Comparison of ENCODE assay signal across 1 mouse cellular context in the genomic region with DNA sequence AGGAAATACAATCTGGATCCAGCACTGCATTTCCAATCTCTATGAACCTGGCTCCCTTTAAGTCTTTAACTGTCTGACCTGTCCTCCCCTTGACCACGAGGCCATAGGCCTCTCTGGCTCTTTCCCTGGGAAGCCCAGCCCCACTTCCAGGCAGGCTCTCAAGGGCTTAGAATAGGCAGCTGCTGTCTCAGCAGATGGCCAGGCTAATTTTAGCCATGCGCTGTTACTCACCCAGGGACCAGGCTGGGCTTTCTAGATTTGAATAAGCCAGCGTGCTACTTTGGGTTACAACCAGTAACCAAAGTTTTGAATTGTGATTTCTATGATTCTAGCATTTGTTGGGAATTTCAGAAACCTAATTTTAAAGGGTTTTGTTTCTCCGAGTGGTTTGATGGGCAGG.
TF ChIP-seq lines count a peak whose summit lies in the region.

No protein-coding gene starts in this region.

TF ChIP-seq in CH12.LX, 34 proteins besides CTCF, POLR2A, EP300 and RAD21 (continued from another document):
- TF ChIP-seq UBTF (IDR thresholded peaks at IDR 0.05; ENCODE audit: low read depth, low read length) (no peak), BHLHE40 (IDR thresholded peaks at IDR 0.05; ENCODE audit: low read depth, low read length) (peak; percentile 94), MAZ (IDR thresholded peaks at IDR 0.05; ENCODE audit: low read depth, low read length) (no peak), ZKSCAN1 (IDR thresholded peaks at IDR 0.05; ENCODE audit: borderline replicate concordance, low read depth, low read length) (no peak), ELF1 (IDR thresholded peaks at IDR 0.05; ENCODE audit: low read depth, low read length) (no peak), USF2 (conservative IDR thresholded peaks at IDR 0.05; ENCODE audit: low read depth, low read length) (no peak), IRF4 (IDR thresholded peaks at IDR 0.05; ENCODE audit: low read depth, low read length) (peak; percentile 98), GABPA (IDR thresholded peaks at IDR 0.05; ENCODE audit: insufficient replicate concordance, low read depth, low read length) (no peak), USF1 (IDR thresholded peaks at IDR 0.05; ENCODE audit: low read depth, low read length) (no peak), MEF2A (IDR thresholded peaks at IDR 0.05; ENCODE audit: borderline replicate concordance, low read depth, low read length) (peak; percentile 100), SIN3A (IDR thresholded peaks at IDR 0.05; ENCODE audit: low read length) (peak; percentile 88), JUND (conservative IDR thresholded peaks at IDR 0.05; ENCODE audit: low read depth, low read length) (peak; percentile 91), SMC3 (IDR thresholded peaks at IDR 0.05; ENCODE audit: low read depth, low read length) (peak; percentile 1; the same call in 1 of the 2 replicates), RCOR1 (conservative IDR thresholded peaks at IDR 0.05; ENCODE audit: low read depth, low read length) (peak; percentile 81; the same call in 1 of the 2 replicates), NELFE (IDR thresholded peaks at IDR 0.05; ENCODE audit: low read depth, low read length) (no peak), ZC3H11A (IDR thresholded peaks at IDR 0.05; ENCODE audit: low read depth, low read length) (no peak), POLR2AphosphoS2 (IDR thresholded peaks at IDR 0.05; ENCODE audit: low read depth, low read length) (0 out of 2 replicates have a peak, but pooled peaks have one; percentile 2), MAX (IDR thresholded peaks at IDR 0.05; ENCODE audit: low read length) (peak; percentile 62), MYC (IDR thresholded peaks at IDR 0.05; ENCODE audit: low read depth, low read length) (peak; percentile 62)
